Mouse (Mus musculus): ENCODE measurements around the gene Stpg1. TPM values are rescaled to one million over a fixed set of nuclear protein-coding genes. Genes with fewer than 3 reads are reported as not detected.

Stpg1 gene
- polyA plus RNA-seq, 1 experiment from 2014 or later = not detected

- WGBS (ENCODE audit: insufficient replicate concordance) = 64% methylated on average over 15 of the region's 15 CpGs
- Histone ChIP-seq H3K9ac (replicated peaks) (no peak overlapping the region), H3K4me3 (ENCODE audit: low read depth, low read length) (no peak overlapping the region), H3K4me2 (ENCODE audit: low read depth, low read length) (no peak overlapping the region), H3K27ac (ENCODE audit: low read depth) (no peak overlapping the region), H3K36me3 (replicated peaks; ENCODE audit: insufficient read depth, low read length) (no peaks in the 10 kb centered on the region), H3K4me1 (ENCODE audit: insufficient read depth) (0 out of 2 replicates have a peak, but pooled peaks cover 2% of the 10 kb centered on the region), H3K27me3 (ENCODE audit: insufficient read depth, low read length) (peaks cover 44% of the 10 kb centered on the region), H3K9me3 (ENCODE audit: low read length) (no peaks in the 10 kb centered on the region)
- no peak for ATAC-seq
- DNase-seq = no peak
- TF ChIP-seq CTCF (IDR thresholded peaks at IDR 0.05; ENCODE audit: low read depth) (no peak), EP300 (IDR thresholded peaks at IDR 0.05; ENCODE audit: low read depth) (no peak)
Observed at GRCm38 (mm10) chr4:135575365-135576140, 81.0 kb downstream of the Stpg1 start.

- Histone ChIP-seq H3K27me3 (ENCODE audit: insufficient read depth, low read length) (peaks cover 20% of the 10 kb centered on the region), H3K4me1 (ENCODE audit: insufficient read depth) (0 out of 2 replicates have a peak, but pooled peaks cover under 1% of the 10 kb centered on the region), H3K9ac (replicated peaks) (no peak overlapping the region), H3K9me3 (ENCODE audit: low read length) (no peaks in the 10 kb centered on the region), H3K4me2 (ENCODE audit: low read depth, low read length) (no peak overlapping the region), H3K4me3 (ENCODE audit: low read depth, low read length) (no peak overlapping the region), H3K27ac (ENCODE audit: low read depth) (no peak overlapping the region), H3K36me3 (replicated peaks; ENCODE audit: insufficient read depth, low read length) (no peaks in the 10 kb centered on the region)
- no peak for ATAC-seq
- WGBS (ENCODE audit: insufficient replicate concordance) = 78% methylated on average over 5 of the region's 5 CpGs
- TF ChIP-seq EP300 (IDR thresholded peaks at IDR 0.05; ENCODE audit: low read depth) (no peak), CTCF (IDR thresholded peaks at IDR 0.05; ENCODE audit: low read depth) (no peak)
- no peak for DNase-seq
Observed at GRCm38 (mm10) chr4:135578490-135578889, 83.9 kb downstream of the Stpg1 start.

DNA sequence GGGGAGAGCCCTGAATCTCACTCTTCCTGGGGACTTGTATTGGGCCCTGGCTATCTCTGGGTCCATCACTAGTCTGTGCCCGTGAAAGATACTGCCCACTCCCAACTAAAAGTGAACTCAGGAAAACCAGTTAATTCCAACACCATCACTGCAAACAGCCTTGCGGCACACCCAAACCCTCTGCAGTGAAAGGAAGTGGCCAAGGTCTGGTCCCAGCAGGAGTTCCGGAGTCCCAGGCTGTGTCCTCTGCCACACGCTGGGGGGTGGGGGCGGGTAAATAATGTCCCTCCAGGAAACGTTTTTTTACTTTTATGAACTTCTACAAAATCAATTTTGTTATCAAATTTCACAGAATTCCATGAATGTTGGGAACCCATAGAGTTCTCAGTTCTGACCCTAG is 85.1 kb downstream of the Stpg1 start:
- DNase-seq (no peak), ATAC-seq (no peak)
- no peaks in the 10 kb centered on the region for H3K9me3 ChIP-seq (ENCODE audit: low read length)
- H3K36me3 ChIP-seq (replicated peaks; ENCODE audit: insufficient read depth, low read length) = no peaks in the 10 kb centered on the region
- no peak overlapping the region for H3K27ac ChIP-seq (ENCODE audit: low read depth)
- no peaks in the 10 kb centered on the region for H3K4me1 ChIP-seq (ENCODE audit: insufficient read depth)
- no peak overlapping the region for H3K9ac ChIP-seq (replicated peaks)
- H3K4me2 ChIP-seq (ENCODE audit: low read depth, low read length) = no peak overlapping the region
- peaks cover 8% of the 10 kb centered on the region; the same call in 1 of the 2 replicates for H3K27me3 ChIP-seq (ENCODE audit: insufficient read depth, low read length)
- no peak overlapping the region for H3K4me3 ChIP-seq (ENCODE audit: low read depth, low read length)
- TF ChIP-seq EP300 (IDR thresholded peaks at IDR 0.05; ENCODE audit: low read depth) = no peak
- TF ChIP-seq CTCF (IDR thresholded peaks at IDR 0.05; ENCODE audit: low read depth) = no peak
- whole genome bisulfite sequencing (ENCODE audit: insufficient replicate concordance) = 33% methylated on average over 6 of the region's 6 CpGs

GRCm38 (mm10) chr4:135581222-135581910 is 86.8 kb downstream of the Stpg1 start:
- Histone ChIP-seq H3K4me1 (ENCODE audit: insufficient read depth) (no peaks in the 10 kb centered on the region), H3K4me3 (ENCODE audit: low read depth, low read length) (no peak overlapping the region), H3K9ac (replicated peaks) (no peak overlapping the region), H3K27ac (ENCODE audit: low read depth) (no peak overlapping the region), H3K36me3 (replicated peaks; ENCODE audit: insufficient read depth, low read length) (no peaks in the 10 kb centered on the region), H3K27me3 (ENCODE audit: insufficient read depth, low read length) (0 out of 2 replicates have a peak, but pooled peaks cover 3% of the 10 kb centered on the region), H3K4me2 (ENCODE audit: low read depth, low read length) (no peak overlapping the region), H3K9me3 (ENCODE audit: low read length) (no peaks in the 10 kb centered on the region)
- DNase-seq (no peak), ATAC-seq (no peak)
- WGBS (ENCODE audit: insufficient replicate concordance) = 40% methylated on average over 12 of the region's 12 CpGs
- TF ChIP-seq EP300 (IDR thresholded peaks at IDR 0.05; ENCODE audit: low read depth) = no peak
- no peak for TF ChIP-seq CTCF (IDR thresholded peaks at IDR 0.05; ENCODE audit: low read depth)

- WGBS (ENCODE audit: insufficient replicate concordance) = 56% methylated on average over 4 of the region's 4 CpGs
- H3K4me2 ChIP-seq (ENCODE audit: low read depth, low read length) = no peak overlapping the region
- H3K27me3 ChIP-seq (ENCODE audit: insufficient read depth, low read length) = 0 out of 2 replicates have a peak, but pooled peaks cover 3% of the 10 kb centered on the region
Observed at GRCm38 (mm10) chr4:135584838-135585237, 90.2 kb downstream of the Stpg1 start.

More at GRCm38 (mm10) chr4:135584838-135585237, 90.2 kb downstream of the Stpg1 start:
- Histone ChIP-seq H3K9me3 (ENCODE audit: low read length) (no peaks in the 10 kb centered on the region), H3K9ac (replicated peaks) (no peak overlapping the region), H3K27ac (ENCODE audit: low read depth) (no peak overlapping the region), H3K4me3 (ENCODE audit: low read depth, low read length) (no peak overlapping the region), H3K4me1 (ENCODE audit: insufficient read depth) (no peaks in the 10 kb centered on the region), H3K36me3 (replicated peaks; ENCODE audit: insufficient read depth, low read length) (no peaks in the 10 kb centered on the region)
- no peak for TF ChIP-seq CTCF (IDR thresholded peaks at IDR 0.05; ENCODE audit: low read depth)
- no peak for TF ChIP-seq EP300 (IDR thresholded peaks at IDR 0.05; ENCODE audit: low read depth)
- no peak for ATAC-seq
- no peak for DNase-seq

Small RNA genes within 50 kb of the gene (microRNA-seq; reads per million reads assigned to microRNA genes)
- gene Gm25317 = not detected

Other genes with a start within 250 kb of the Stpg1 start
- gene Clic4, start 222.0 kb upstream of the Stpg1 start, polyA plus RNA-seq (2015; fragmentation: Nextera tagmentation; extraction: Ambion mirVana) = 52.2 and 64.6 TPM in 2 replicates
- 79.3 and 90.6 TPM in 2 replicates for gene Srrm1, start 141.5 kb upstream of the Stpg1 start, polyA plus RNA-seq (2015; fragmentation: Nextera tagmentation; extraction: Ambion mirVana)
- gene Ncmap, start 96.6 kb upstream of the Stpg1 start, polyA plus RNA-seq (2015; fragmentation: Nextera tagmentation; extraction: Ambion mirVana) = 0.12 and 0.14 TPM in 2 replicates
- 3.7 and 4.9 TPM in 2 replicates for gene Rcan3, start 60.9 kb upstream of the Stpg1 start, polyA plus RNA-seq (2015; fragmentation: Nextera tagmentation; extraction: Ambion mirVana)
- 1.6 TPM in 2 replicates for gene Nipal3, start 248 bp downstream of the Stpg1 start, polyA plus RNA-seq (2015; fragmentation: Nextera tagmentation; extraction: Ambion mirVana)
- gene Grhl3, start 78.8 kb downstream of the Stpg1 start, polyA plus RNA-seq (2015; fragmentation: Nextera tagmentation; extraction: Ambion mirVana) = 0.21 and 0.46 TPM in 2 replicates
- gene Ifnlr1, start 191.5 kb downstream of the Stpg1 start, polyA plus RNA-seq (2015; fragmentation: Nextera tagmentation; extraction: Ambion mirVana) = 0.22 and 0.30 TPM in 2 replicates
- gene Il22ra1, start 233.4 kb downstream of the Stpg1 start, polyA plus RNA-seq (2015; fragmentation: Nextera tagmentation; extraction: Ambion mirVana) = 0.25 and 0.39 TPM in 2 replicates